Mouse (Mus musculus) small intestine, adult 2 months (tissue): Measurements from ENCODE around the gene Nmur2.

Source experiments
- CTCF ChIP-seq: fragments of 200-500 bp; IDR thresholded peaks from 2 replicates; pipeline ENCODE4 v1.5.1; 2012; ENCODE audit warnings: low read depth, mild to moderate bottlenecking, control low read depth, inconsistent platforms, low read length, moderate library complexity, mixed read lengths; ENCODE audit not compliant: insufficient replicate concordance, insufficient read length; ENCODE audit errors: extremely low read depth
- POLR2A ChIP-seq: fragments of 200-500 bp; IDR thresholded peaks from 2 replicates; pipeline ENCODE4 v1.6.1; 2012; ENCODE audit warnings: low read depth, mild to moderate bottlenecking, control low read depth, inconsistent platforms, low read length, moderate library complexity

GRCm38 (mm10) chr11:56013510-56014057, 27.2 kb downstream of the Nmur2 start:
- TF ChIP-seq POLR2A (no peak), CTCF (no peak)
